Mouse (Mus musculus): Measurements from ENCODE around the gene Tram2. TPM values are rescaled to one million over a fixed set of nuclear protein-coding genes. Genes with fewer than 3 reads are reported as not detected.

Gene Tram2
- total and polyA plus RNA-seq, 3 experiments, result 0.54 to 2.9 TPM; not detected in 1

GRCm38 (mm10) chr1:21101221-21102006 is 22.4 kb upstream of the Tram2 start:
- H3K9ac ChIP-seq (ENCODE audit: control insufficient read depth, low read depth, low read length, poor library complexity, severe bottlenecking), result no peak overlapping the region
- TF ChIP-seq CTCF (IDR thresholded peaks at IDR 0.05 in 2 of 3, conservative IDR thresholded peaks at IDR 0.05 in 1 of 3; ENCODE audit: control insufficient read depth in 1 of 3, insufficient read depth in 1 of 3, low read depth in 2 of 3, low read length in 3 of 3, poor library complexity in 1 of 3, severe bottlenecking in 1 of 3), result peak; percentile 37 to 61 (median 56)
- no peak for TF ChIP-seq ELF1 (IDR thresholded peaks at IDR 0.05; ENCODE audit: low read depth, low read length)
- TF ChIP-seq NELFE (IDR thresholded peaks at IDR 0.05; ENCODE audit: low read depth, low read length), result no peak
- no peak for TF ChIP-seq TBP (IDR thresholded peaks at IDR 0.05; ENCODE audit: low read depth, low read length)
- TF ChIP-seq BHLHE40 (IDR thresholded peaks at IDR 0.05; ENCODE audit: borderline replicate concordance, low read depth, low read length), result no peak
- peak; percentile 73 for TF ChIP-seq SMC3 (IDR thresholded peaks at IDR 0.05; ENCODE audit: low read depth, low read length)
- TF ChIP-seq ZMIZ1 (IDR thresholded peaks at IDR 0.05; ENCODE audit: low read depth, low read length), result no peak
- TF ChIP-seq MAX (IDR thresholded peaks at IDR 0.05; ENCODE audit: low read length), result no peak
- TF ChIP-seq RAD21 (IDR thresholded peaks at IDR 0.05; ENCODE audit: low read depth, low read length), result peak; percentile 28
- TF ChIP-seq MAZ (IDR thresholded peaks at IDR 0.05; ENCODE audit: low read depth, low read length), result no peak
- TF ChIP-seq TCF12 (IDR thresholded peaks at IDR 0.05; ENCODE audit: low read depth, low read length), result no peak
- peak; percentile 50 for DNase-seq (ENCODE audit: low read depth, low spot score)
- no peaks in the 10 kb centered on the region for H3K36me3 ChIP-seq (ENCODE audit: control insufficient read depth in 1 of 2, insufficient read depth in 2 of 2, low read length in 2 of 2)
- no peaks in the 10 kb centered on the region for H3K27me3 ChIP-seq (ENCODE audit: control insufficient read depth in 1 of 2, insufficient read depth in 2 of 2, low read length in 2 of 2)
- H3K4me1 ChIP-seq (ENCODE audit: control insufficient read depth in 1 of 2, insufficient read depth in 2 of 2, low read length in 2 of 2), result no peaks in the 10 kb centered on the region
- no peaks in the 10 kb centered on the region for H3K9me3 ChIP-seq (replicated peaks; ENCODE audit: insufficient read depth, low read length)
- no peak overlapping the region for H3K27ac ChIP-seq (ENCODE audit: control insufficient read depth, low read depth, low read length)
- H3K79me2 ChIP-seq (ENCODE audit: control insufficient read depth, insufficient read depth, low read length, poor library complexity), result no peaks in the 10 kb centered on the region
- H3K4me3 ChIP-seq (ENCODE audit: control insufficient read depth in 1 of 2, insufficient read depth in 1 of 2, low read depth in 2 of 2, low read length in 2 of 2), result no peak overlapping the region

- no peaks in the 10 kb centered on the region for H3K36me3 ChIP-seq (ENCODE audit: control insufficient read depth in 1 of 2, insufficient read depth in 2 of 2, low read length in 2 of 2)
- no peak overlapping the region for H3K27ac ChIP-seq (ENCODE audit: control insufficient read depth, low read depth, low read length)
- no peak overlapping the region for H3K9ac ChIP-seq (ENCODE audit: control insufficient read depth, low read depth, low read length, poor library complexity, severe bottlenecking)
- no peak for DNase-seq (ENCODE audit: low read depth, low spot score)
- no peaks in the 10 kb centered on the region for H3K79me2 ChIP-seq (ENCODE audit: control insufficient read depth, insufficient read depth, low read length, poor library complexity)
- no peaks in the 10 kb centered on the region for H3K9me3 ChIP-seq (replicated peaks; ENCODE audit: insufficient read depth, low read length)
- H3K4me1 ChIP-seq (ENCODE audit: control insufficient read depth in 1 of 2, insufficient read depth in 2 of 2, low read length in 2 of 2), result no peaks in the 10 kb centered on the region
- no peaks in the 10 kb centered on the region for H3K27me3 ChIP-seq (ENCODE audit: control insufficient read depth in 1 of 2, insufficient read depth in 2 of 2, low read length in 2 of 2)
- H3K4me3 ChIP-seq (ENCODE audit: control insufficient read depth in 1 of 2, insufficient read depth in 1 of 2, low read depth in 2 of 2, low read length in 2 of 2), result no peak overlapping the region
- TF ChIP-seq MAFK (IDR thresholded peaks at IDR 0.05; ENCODE audit: borderline replicate concordance, low read depth, low read length) (no peak), MYB (IDR thresholded peaks at IDR 0.05; ENCODE audit: low read depth, low read length) (no peak), UBTF (IDR thresholded peaks at IDR 0.05; ENCODE audit: borderline replicate concordance, insufficient read depth, low read depth, low read length) (no peak), ZMIZ1 (IDR thresholded peaks at IDR 0.05; ENCODE audit: low read depth, low read length) (no peak), ZNF384 (IDR thresholded peaks at IDR 0.05; ENCODE audit: low read depth, low read length) (no peak), CTCF (IDR thresholded peaks at IDR 0.05 in 2 of 3, conservative IDR thresholded peaks at IDR 0.05 in 1 of 3; ENCODE audit: control insufficient read depth in 1 of 3, insufficient read depth in 1 of 3, low read depth in 2 of 3, low read length in 3 of 3, poor library complexity in 1 of 3, severe bottlenecking in 1 of 3) (no peak), MXI1 (IDR thresholded peaks at IDR 0.05; ENCODE audit: low read depth, low read length) (no peak), RAD21 (IDR thresholded peaks at IDR 0.05; ENCODE audit: low read depth, low read length) (no peak), ZC3H11A (IDR thresholded peaks at IDR 0.05; ENCODE audit: low read depth, low read length) (no peak), EP300 (IDR thresholded peaks at IDR 0.05; ENCODE audit: low read depth in 1 of 2, low read length in 2 of 2) (no peak), USF2 (IDR thresholded peaks at IDR 0.05; ENCODE audit: borderline replicate concordance in 1 of 2, insufficient read depth in 1 of 2, low read depth in 1 of 2, low read length in 2 of 2) (no peak), TBP (IDR thresholded peaks at IDR 0.05; ENCODE audit: low read depth, low read length) (no peak), NELFE (IDR thresholded peaks at IDR 0.05; ENCODE audit: low read depth, low read length) (no peak), USF1 (IDR thresholded peaks at IDR 0.05; ENCODE audit: low read depth, low read length) (no peak)
Observed at GRCm38 (mm10) chr1:21100726-21101125, 21.7 kb upstream of the Tram2 start.

Measured in MEL (cell line).